Mouse (Mus musculus) midbrain, embryonic 14.5 days (tissue): Measurements from ENCODE around the gene Rabggta. TPM values are rescaled to one million over a fixed set of nuclear protein-coding genes. Genes with fewer than 3 reads are reported as not detected.

Experiments used
- polyA plus RNA-seq: library from polyadenylated mRNA; unstranded; fragments of >200 nt; fragmentation: Nextera tagmentation; extraction: Ambion mirVana; gene quantifications from 2 replicates; pipeline ENCODE4 v1.2.1, GENCODE M21; 2014

Rabggta gene
- polyA plus RNA-seq, 1 experiment from 2014 or later, result 39.4 TPM

Other genes with a start within 250 kb of the Rabggta start
- 11.5 and 13.3 TPM in 2 replicates for gene Dhrs4, start 243.5 kb downstream of the Rabggta start, polyA plus RNA-seq
- 34.7 and 34.8 TPM in 2 replicates for gene Carmil3, start 231.6 kb downstream of the Rabggta start, polyA plus RNA-seq
- 0.74 and 1.4 TPM in 2 replicates for gene Cpne6, start 211.8 kb downstream of the Rabggta start, polyA plus RNA-seq
- 0.24 TPM in 1 of 2 replicates, not detected in the other for gene Nrl, start 197.3 kb downstream of the Rabggta start, polyA plus RNA-seq
- 15.8 and 16.2 TPM in 2 replicates for gene Pck2, start 182.0 kb downstream of the Rabggta start, polyA plus RNA-seq
- gene Dcaf11, start 162.3 kb downstream of the Rabggta start, polyA plus RNA-seq, result 133 and 134 TPM in 2 replicates
- gene A730061H03Rik, start 161.9 kb downstream of the Rabggta start, polyA plus RNA-seq, result 1.7 and 2.1 TPM in 2 replicates
- gene Fitm1, start 146.6 kb downstream of the Rabggta start, polyA plus RNA-seq, result not detected in 2 replicates
- 189 and 217 TPM in 2 replicates for gene Psme1, start 144.1 kb downstream of the Rabggta start, polyA plus RNA-seq
- gene Emc9, start 137.0 kb downstream of the Rabggta start, polyA plus RNA-seq, result 17.3 and 32.8 TPM in 2 replicates
- gene Psme2, start 131.2 kb downstream of the Rabggta start, polyA plus RNA-seq, result 165 and 182 TPM in 2 replicates
- 15.6 and 17.1 TPM in 2 replicates for gene Rnf31, start 130.6 kb downstream of the Rabggta start, polyA plus RNA-seq
- 7.2 and 11.5 TPM in 2 replicates for gene Irf9, start 118.7 kb downstream of the Rabggta start, polyA plus RNA-seq
- 2.6 and 8.2 TPM in 2 replicates for gene Rec8, start 104.2 kb downstream of the Rabggta start, polyA plus RNA-seq
- gene Ipo4, start 86.3 kb downstream of the Rabggta start, polyA plus RNA-seq, result 107 and 111 TPM in 2 replicates
- gene Gm49378, start 84.4 kb downstream of the Rabggta start, polyA plus RNA-seq, result 2.6 and 4.1 TPM in 2 replicates
- 44.7 and 53.8 TPM in 2 replicates for gene Tm9sf1, start 78.5 kb downstream of the Rabggta start, polyA plus RNA-seq
- 0.35 and 0.47 TPM in 2 replicates for gene Tssk4, start 72.1 kb downstream of the Rabggta start, polyA plus RNA-seq
- 74.8 and 78.9 TPM in 2 replicates for gene Mdp1, start 61.8 kb downstream of the Rabggta start, polyA plus RNA-seq
- 41.0 and 42.3 TPM in 2 replicates for gene Gmpr2, start 50.3 kb downstream of the Rabggta start, polyA plus RNA-seq
- 529 and 660 TPM in 2 replicates for gene Nedd8, start 50.1 kb downstream of the Rabggta start, polyA plus RNA-seq
- gene Tinf2, start 40.4 kb downstream of the Rabggta start, polyA plus RNA-seq, result 23.4 and 26.9 TPM in 2 replicates
- gene Tgm1, start 8.3 kb downstream of the Rabggta start, polyA plus RNA-seq, result 0.14 and 0.36 TPM in 2 replicates
- gene Dhrs1, start 23.4 kb upstream of the Rabggta start, polyA plus RNA-seq, result 60.1 and 65.1 TPM in 2 replicates
- 25.0 and 31.2 TPM in 2 replicates for gene Nop9, start 23.4 kb upstream of the Rabggta start, polyA plus RNA-seq
- gene Cideb, start 36.2 kb upstream of the Rabggta start, polyA plus RNA-seq, result 0.18 and 0.19 TPM in 2 replicates
- 0.32 and 0.69 TPM in 2 replicates for gene Ltb4r2, start 39.2 kb upstream of the Rabggta start, polyA plus RNA-seq
- 0.77 TPM in 1 of 2 replicates, not detected in the other for gene Ltb4r1, start 43.7 kb upstream of the Rabggta start, polyA plus RNA-seq
- 2.4 and 3.2 TPM in 2 replicates for gene Adcy4, start 61.8 kb upstream of the Rabggta start, polyA plus RNA-seq
- gene Ripk3, start 66.6 kb upstream of the Rabggta start, polyA plus RNA-seq, result 0.77 and 1.8 TPM in 2 replicates
- gene Nfatc4, start 100.9 kb upstream of the Rabggta start, polyA plus RNA-seq, result 6.2 and 8.7 TPM in 2 replicates
- gene Nynrin, start 131.7 kb upstream of the Rabggta start, polyA plus RNA-seq, result 6.5 and 11.2 TPM in 2 replicates
- 0.19 and 0.20 TPM in 2 replicates for gene Cbln3, start 162.1 kb upstream of the Rabggta start, polyA plus RNA-seq
- gene Khnyn, start 162.7 kb upstream of the Rabggta start, polyA plus RNA-seq, result 6.5 and 7.1 TPM in 2 replicates
- 125 and 142 TPM in 2 replicates for gene Sdr39u1, start 178.0 kb upstream of the Rabggta start, polyA plus RNA-seq
- 0.26 TPM in 1 of 2 replicates, not detected in the other for gene Cma1, start 222.4 kb upstream of the Rabggta start, polyA plus RNA-seq
- gene Cma2, start 228.7 kb upstream of the Rabggta start, polyA plus RNA-seq, result not detected in 2 replicates